Mouse (Mus musculus) gastrocnemius, postnatal 25 days (tissue): ENCODE results near the gene Zfp212. TPM values are rescaled to one million over a fixed set of nuclear protein-coding genes. Genes with fewer than 3 reads are reported as not detected.
"Not testable (repeated sequence)": the region's sequence is repeated elsewhere in the genome, so short reads cannot be mapped to it uniquely, and the experiment has no call there.

Experiments
- DNase-seq: peaks from one replicate; pipeline ENCODE4 v3.0.0; 2022
- total RNA-seq, 2 experiments: library from RNA; stranded (reverse); gene quantifications; 1 replicate in 1 of 2; 2 replicates in 1 of 2; pipeline ENCODE4 v1.2.3; 2021

Gene Zfp212
- total RNA-seq, 2 experiments from 2014 or later: 6.4 to 6.7 TPM

DNA sequence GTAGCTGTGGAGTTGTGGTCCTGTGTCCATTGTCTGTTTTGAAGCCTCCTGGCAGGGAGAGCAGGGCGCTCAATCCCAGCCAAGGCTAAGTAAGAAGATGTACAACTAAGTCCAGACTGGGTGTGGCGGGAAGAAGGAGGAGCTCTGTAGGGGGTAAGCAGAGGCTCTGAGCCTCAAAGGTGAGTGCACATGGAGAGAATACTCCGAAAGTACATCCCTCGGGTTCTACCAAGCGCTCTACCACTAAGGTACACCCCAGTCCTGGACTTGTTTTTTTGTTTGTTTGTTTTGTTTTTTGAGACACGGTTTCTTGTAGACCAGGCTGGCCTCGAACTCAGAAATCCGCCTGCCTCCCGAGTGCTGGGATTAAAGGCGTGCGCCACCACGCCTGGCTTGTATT, 22.2 kb downstream of the Zfp212 start:
- no peak for DNase-seq

DNA sequence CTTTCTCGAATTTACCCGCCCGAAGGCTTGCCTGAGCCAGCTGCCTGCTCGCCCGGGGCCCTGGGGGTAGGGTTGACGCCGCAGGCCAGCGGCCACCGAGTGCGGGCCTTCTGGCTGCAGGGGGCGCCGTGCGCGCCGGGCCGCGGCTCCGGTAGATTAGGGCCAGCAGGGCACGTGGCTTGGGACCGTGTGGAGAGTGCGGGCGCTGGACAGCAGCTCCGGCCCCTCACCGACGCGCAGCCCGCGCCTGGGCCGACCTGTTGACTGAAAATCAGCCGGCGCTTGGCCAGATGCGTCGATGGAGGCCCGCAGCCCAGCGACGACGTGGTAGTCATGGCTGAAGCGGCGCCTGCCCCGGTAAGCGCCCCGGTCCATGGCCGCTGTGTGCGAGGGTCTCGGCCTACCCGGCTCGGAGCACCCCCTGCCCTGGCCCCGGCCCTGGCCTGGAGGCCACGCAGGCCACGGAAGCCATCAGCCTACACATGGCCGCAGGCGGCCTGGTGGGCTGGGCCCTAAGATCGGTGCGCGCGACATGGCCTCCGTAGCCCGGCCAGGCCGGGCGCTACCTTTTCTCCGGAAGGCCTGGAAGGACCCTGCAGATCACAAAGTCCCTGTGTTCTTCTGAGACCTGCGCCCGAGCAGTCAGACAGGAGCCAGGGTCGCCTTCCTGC, 22.9 kb downstream of the Zfp212 start:
- DNase-seq: peak; percentile 76

DNA sequence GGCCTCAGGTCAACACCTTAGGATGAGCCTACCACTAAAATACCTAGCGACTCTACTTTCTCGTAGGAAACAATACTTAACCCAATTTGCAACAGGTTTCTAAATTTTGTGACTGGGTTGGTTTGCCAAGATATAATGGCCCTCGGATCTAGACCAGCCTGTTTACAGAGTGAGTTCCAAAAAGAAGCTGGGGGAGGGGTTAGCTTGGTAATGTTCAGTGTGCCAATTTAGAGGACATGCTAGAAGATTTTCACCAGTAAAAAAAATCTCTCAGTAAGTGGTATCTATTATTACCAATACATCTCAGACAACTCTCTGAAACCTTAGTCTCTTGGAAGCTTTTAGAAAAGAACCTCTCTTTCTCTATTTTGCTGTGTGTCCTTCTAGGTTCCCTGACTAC, 23.4 kb downstream of the Zfp212 start:
- no peak for DNase-seq

GRCm38 (mm10) chr6:47947388-47947787, 27.1 kb downstream of the Zfp212 start:
- no peak for DNase-seq

- DNase-seq: peak; percentile 94
Observed at GRCm38 (mm10) chr6:47953191-47953726, 33.0 kb downstream of the Zfp212 start, which contains the start of gene Zfp956. Gene Zfp956 (plus strand): TSS chr6:47953390.

- no peak for DNase-seq
Observed at GRCm38 (mm10) chr6:47954425-47954824, 34.1 kb downstream of the Zfp212 start.

- no peak for DNase-seq
Observed at GRCm38 (mm10) chr6:47957816-47958215, 37.5 kb downstream of the Zfp212 start.

DNA sequence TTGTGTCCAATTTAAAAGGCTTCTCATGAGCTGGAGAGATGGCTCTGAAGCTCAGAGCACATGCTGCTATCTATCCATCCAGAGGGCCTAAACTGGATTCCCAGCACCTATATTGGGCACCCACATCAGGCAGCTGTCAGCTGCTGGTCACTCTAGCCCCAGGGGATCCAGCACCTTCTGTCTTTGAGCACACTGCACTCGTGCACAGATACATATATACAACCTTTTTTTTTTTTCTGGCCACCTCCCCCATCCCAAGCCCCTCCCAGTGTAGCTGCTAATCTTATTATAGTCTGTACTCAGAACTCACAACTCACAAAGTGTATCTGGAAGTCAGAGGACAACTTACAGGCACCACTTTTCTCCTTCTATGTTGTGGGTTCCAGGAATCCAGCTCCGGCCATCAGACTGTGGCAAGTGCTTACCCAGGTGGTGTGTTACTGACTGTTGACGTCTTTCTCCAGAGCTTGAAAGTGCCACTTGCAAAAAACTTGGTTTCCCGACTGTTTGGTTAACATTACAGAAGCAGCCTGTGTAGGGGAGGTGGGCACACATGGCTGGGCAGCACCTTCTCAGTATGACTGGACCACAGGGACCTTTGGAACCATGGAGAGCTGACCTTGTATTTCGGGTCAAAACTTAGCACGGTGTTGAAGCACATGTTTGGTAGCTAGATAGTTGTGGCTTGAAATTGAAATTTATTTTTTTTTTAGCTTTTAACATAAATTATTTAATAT, 40.6 kb downstream of the Zfp212 start:
- DNase-seq: no peak

DNA sequence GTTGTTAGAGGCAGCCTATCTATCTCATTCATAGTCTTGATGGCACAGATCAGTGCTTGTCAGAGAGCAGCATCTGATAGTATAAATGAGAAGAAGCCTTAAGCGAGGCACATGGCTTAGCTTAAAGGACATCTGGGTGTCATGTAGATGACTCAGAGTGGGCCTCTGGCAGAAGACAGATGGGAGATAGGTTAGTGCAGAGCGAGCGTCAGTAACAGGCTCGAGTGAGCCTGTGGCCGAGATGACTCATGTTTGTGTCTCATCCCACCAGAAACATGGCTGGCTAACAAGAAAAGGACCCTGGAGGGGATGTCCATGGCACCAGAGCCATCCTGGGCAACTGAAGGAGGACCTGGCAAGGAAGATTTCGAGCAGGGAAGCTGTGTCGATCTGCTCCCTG, 42.8 kb downstream of the Zfp212 start:
- no peak for DNase-seq

GRCm38 (mm10) chr6:47968166-47968565, 47.9 kb downstream of the Zfp212 start:
- DNase-seq: not testable (repeated sequence)

DNA sequence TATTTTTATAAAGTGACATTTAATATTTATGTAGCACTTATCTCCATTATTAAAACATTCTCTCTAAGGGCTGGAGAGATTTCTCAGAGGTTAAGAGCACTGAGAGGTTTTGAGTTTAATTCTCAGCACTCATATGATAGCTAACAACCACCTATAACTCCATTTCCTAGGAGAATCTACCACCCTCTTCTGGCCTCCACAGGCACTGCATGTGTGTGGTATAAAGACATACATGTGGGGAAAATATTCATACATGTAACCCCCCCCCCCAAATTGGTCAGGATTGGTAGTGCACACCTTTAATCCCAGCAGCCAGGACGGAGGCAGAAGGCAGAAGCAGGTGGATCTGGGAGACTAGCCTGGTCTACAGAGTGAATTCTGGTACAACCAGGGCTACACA, 54.3 kb downstream of the Zfp212 start:
- no peak for DNase-seq

DNA sequence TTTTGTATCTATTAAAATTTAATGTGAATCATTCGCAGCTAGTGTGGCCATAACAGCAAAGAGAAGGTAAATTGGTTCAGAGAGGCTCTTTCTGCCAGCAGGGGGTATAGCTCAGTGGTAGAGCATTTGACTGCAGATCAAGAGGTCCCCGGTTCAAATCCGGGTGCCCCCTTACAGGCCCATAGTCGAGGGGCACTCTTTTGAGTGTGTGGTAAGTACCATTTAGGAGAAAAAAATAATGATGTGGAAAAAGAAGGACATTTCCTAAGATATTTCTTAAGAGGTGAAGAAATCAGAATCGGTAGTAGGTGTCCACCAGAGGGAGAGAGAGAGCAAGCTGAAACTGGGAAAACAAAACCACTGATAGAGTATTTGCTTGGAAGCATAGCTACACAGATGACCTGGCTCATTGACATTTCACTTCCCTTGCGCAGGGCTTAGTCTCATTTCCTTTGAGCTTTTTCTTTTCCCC, 58.7 kb downstream of the Zfp212 start:
- peak; percentile 78 for DNase-seq

Other genes with a start within 250 kb of the Zfp212 start
- gene Pdia4, start 107.0 kb upstream of the Zfp212 start, total RNA-seq: 10 to 100 TPM; 18.1 to 22.5 TPM
- under 1 TPM; 0.48 to 0.69 TPM for gene Zfp786, start 89.6 kb upstream of the Zfp212 start, total RNA-seq
- gene Zfp398, start 84.8 kb upstream of the Zfp212 start, total RNA-seq: 1 to 10 TPM; 4.7 to 4.8 TPM
- 1 to 10 TPM; 5.7 to 5.9 TPM for gene Zfp282, start 43.3 kb upstream of the Zfp212 start, total RNA-seq
- gene Zfp956, start 32.9 kb downstream of the Zfp212 start, total RNA-seq: 1 to 10 TPM; 3.6 to 4.0 TPM
- gene Zfp777, start 128.4 kb downstream of the Zfp212 start, total RNA-seq: 10 to 100 TPM; 12.6 to 16.2 TPM
- 1 to 10 TPM; 8.4 to 8.5 TPM for gene Zfp746, start 166.1 kb downstream of the Zfp212 start, total RNA-seq